In the genomic region with DNA sequence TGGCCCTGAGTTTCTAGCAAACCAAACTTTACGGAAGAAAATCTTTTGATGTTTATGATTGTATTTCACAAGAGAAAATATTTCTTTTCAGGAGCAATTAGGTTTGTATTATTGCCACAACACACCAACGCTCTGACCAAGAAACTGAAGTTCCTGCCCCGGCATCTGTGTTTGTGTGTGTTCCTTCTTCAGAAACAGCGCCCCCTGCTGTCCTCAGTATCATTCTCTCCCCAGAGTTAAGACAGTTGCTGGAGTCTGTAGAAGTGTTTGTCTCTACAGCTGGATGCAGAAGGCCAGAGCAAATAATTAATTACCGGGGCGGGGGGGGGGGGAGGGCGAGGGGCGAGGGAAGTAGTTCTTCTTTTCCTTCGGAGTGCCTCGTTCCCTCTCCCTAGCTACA, we compare ENCODE assay signal across 8 mouse cellular contexts. TPM values are rescaled to one million over a fixed set of nuclear protein-coding genes. Genes with fewer than 3 reads are reported as not detected.
DNase-seq lines count a peak whose midpoint lies in the region; ATAC-seq lines count a peak whose summit lies in the region.

No protein-coding gene starts in this region.

- no peak overlapping the region for H3K4me3 ChIP-seq in lung, embryonic 15.5 days

- peak; percentile 1 for DNase-seq in 416B (ENCODE audit: low read depth)
- DNase-seq in Muller cell, postnatal 12 days (ENCODE audit: inconsistent ontology term) = peak; percentile 45
- peak; percentile 24 to 73 for DNase-seq in cerebellum, postnatal 25 days
- peak; percentile 77 for DNase-seq in gastrocnemius, postnatal 14 days
- peak; percentile 40 for DNase-seq in large intestine, adult 2 months (ENCODE audit: low read depth, low spot score)
- peak; percentile 48 for DNase-seq in retina, postnatal 7 days (ENCODE audit: low read depth, low spot score)
- peak; percentile 82 for DNase-seq in urinary bladder, postnatal 14 days (ENCODE audit: low spot score)

- peak; percentile 66; the same call in 1 of the 2 replicates for ATAC-seq in lung, embryonic 15.5 days (ENCODE audit: borderline replicate concordance, extremely low read depth, low FRiP score, low TSS enrichment)

- no peaks in the 10 kb centered on the region for H3K36me3 ChIP-seq in lung, embryonic 15.5 days

- intact Hi-C loops in gastrocnemius, postnatal 14 days (cut with DNase I; ENCODE audit: low total_unique reads) = loop anchor here (10.0 kb wide), 2 partner anchors 262 to 342 kb away; no protein-coding TSS in a partner anchor

- H3K27me3 ChIP-seq in lung, embryonic 15.5 days = peaks cover 38% of the 10 kb centered on the region

- H3K4me2 ChIP-seq in lung, embryonic 15.5 days = no peak overlapping the region

- H3K4me1 ChIP-seq in lung, embryonic 15.5 days = peaks cover 17% of the 10 kb centered on the region

- WGBS in large intestine, adult 2 months = 15% methylated on average over 10 of the region's 10 CpGs
- 17% methylated on average over 7 of the region's 10 CpGs for WGBS in lung, embryonic 15.5 days

- H3K9me3 ChIP-seq in lung, embryonic 15.5 days = no peaks in the 10 kb centered on the region

- no peak overlapping the region for H3K9ac ChIP-seq in lung, embryonic 15.5 days

- no peak overlapping the region for H3K27ac ChIP-seq in lung, embryonic 15.5 days

RNA-seq across cellular contexts. Expression of a gene that starts 1.0 kb away (rescaled TPM):
- 1 to 10 TPM; 3.3 to 4.0 TPM for total RNA-seq in gastrocnemius, postnatal 14 days (2021)
- polyA plus RNA-seq in large intestine, adult 2 months (2012; rRNA removed) = 1.1 and 1.3 TPM in 2 replicates
- polyA plus RNA-seq in lung, embryonic 15.5 days (2015; fragmentation: Nextera tagmentation; extraction: Ambion mirVana) = 0.72 and 1.3 TPM in 2 replicates

Comparison
In these comparisons a context has a peak if more than half of its experiments do, and no peak if none do; other contexts are left out.
1. DNase-seq: peak in every context shown above with its lines; median percentile 82 in urinary bladder, postnatal 14 days; 77 in gastrocnemius, postnatal 14 days; 48 in cerebellum, postnatal 25 days; 48 in retina, postnatal 7 days; 45 in Muller cell, postnatal 12 days; 40 in large intestine, adult 2 months; 1 in 416B.